Mouse (Mus musculus) C2C12 (cell line): ENCODE data around the gene Lenep.

Experiments
- CTCF ChIP-seq: IDR thresholded peaks from one replicate; pipeline ENCODE4 v1.5.1; 2011; ENCODE audit not compliant: control insufficient read depth, insufficient read depth, insufficient read length
- USF1 ChIP-seq: IDR thresholded peaks from one replicate; pipeline ENCODE4 v1.6.1; 2011; ENCODE audit warnings: low read depth, mild to moderate bottlenecking, control low read depth, moderate library complexity

- TF ChIP-seq CTCF (no peak), USF1 (no peak)
These were observed 43.0 kb downstream of the Lenep start for GRCm38 (mm10) chr3:89359630-89360029.
